Mouse (Mus musculus) bone marrow macrophage, adult 2 months (primary cell): ENCODE measurements around the gene Homer1.

ENCODE experiments used
- CTCF ChIP-seq: IDR thresholded peaks from 2 replicates; pipeline ENCODE4 v1.5.1; 2012; ENCODE audit warnings: low read depth, mild to moderate bottlenecking, low read length, moderate library complexity
- POLR2A ChIP-seq: IDR thresholded peaks from 2 replicates; pipeline ENCODE4 v1.6.1; 2012; ENCODE audit warnings: mild to moderate bottlenecking, low read depth, low read length, borderline replicate concordance

DNA sequence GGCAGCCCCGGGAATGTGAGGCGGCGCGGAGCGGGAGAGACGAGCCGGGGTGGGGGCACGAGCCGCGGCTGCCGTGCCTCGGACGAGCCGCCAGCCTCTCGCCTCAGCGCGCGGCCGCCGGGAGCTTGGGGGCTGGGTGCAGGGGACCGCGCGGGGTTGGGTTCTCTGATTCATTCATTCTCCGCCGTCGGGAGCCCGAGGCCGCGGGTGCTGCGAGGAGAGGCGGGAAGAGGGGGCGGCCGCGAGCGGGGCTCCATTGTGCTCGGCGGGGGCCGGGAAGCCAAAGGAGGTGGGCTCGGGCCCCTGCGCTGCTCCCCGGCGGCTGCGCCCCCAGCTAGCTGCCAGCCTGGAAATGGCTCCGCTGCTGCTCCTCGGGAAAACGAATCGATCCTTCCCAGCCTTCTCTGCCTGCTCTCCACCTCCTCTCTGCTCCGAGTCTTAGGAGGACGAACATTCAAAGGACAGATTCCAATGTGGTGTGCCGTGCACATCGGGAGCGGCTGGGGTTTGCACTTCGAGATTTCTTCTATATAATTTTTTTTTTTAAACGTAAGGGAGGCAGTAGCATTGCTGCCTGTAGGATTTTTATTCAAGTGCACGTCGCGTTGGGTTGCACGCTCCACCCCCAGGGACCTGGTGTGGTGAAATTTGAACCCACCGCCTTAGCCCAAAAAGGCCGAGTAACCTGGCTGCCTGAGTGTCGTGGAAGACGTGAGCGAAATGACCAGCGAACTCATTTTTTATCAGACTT, 5.0 kb downstream of the Homer1 start:
- no peak for TF ChIP-seq CTCF
- no peak for TF ChIP-seq POLR2A
